Mouse (Mus musculus) ES-Bruce4 (cell line): Measurements from ENCODE around the gene Myo15b. TPM values are rescaled to one million over a fixed set of nuclear protein-coding genes. Genes with fewer than 3 reads are reported as not detected.

Experiments used
- H3K27ac ChIP-seq: 2 replicates; pipeline ENCODE4 v1.5.1; 2012; ENCODE audit warnings: low read length, inconsistent platforms; ENCODE audit not compliant: insufficient read depth
- H3K27me3 ChIP-seq: 2 replicates; pipeline ENCODE4 v1.6.1; 2012; ENCODE audit warnings: mild to moderate bottlenecking, low read length, inconsistent platforms; ENCODE audit not compliant: control insufficient read depth, poor library complexity, insufficient read depth, severe bottlenecking
- H3K36me3 ChIP-seq: 2 replicates; pipeline ENCODE4 v1.6.1; 2012; ENCODE audit warnings: inconsistent platforms, mild to moderate bottlenecking, low read length, moderate library complexity; ENCODE audit not compliant: control insufficient read depth, poor library complexity, insufficient read depth, severe bottlenecking
- H3K4me1 ChIP-seq: one replicate; pipeline ENCODE4 v1.8.1; 2011; ENCODE audit warnings: low read length; ENCODE audit not compliant: control insufficient read depth, insufficient read depth
- H3K4me3 ChIP-seq: 2 replicates; pipeline ENCODE4 v1.5.1; 2011; ENCODE audit warnings: low read depth, mild to moderate bottlenecking, low read length
- H3K9ac ChIP-seq: 2 replicates; pipeline ENCODE4 v1.6.1; 2012; ENCODE audit warnings: low read depth, mild to moderate bottlenecking, inconsistent platforms; ENCODE audit not compliant: poor library complexity, severe bottlenecking
- H3K9me3 ChIP-seq: replicated peaks from 2 replicates; pipeline ENCODE4 v1.6.1; 2012; ENCODE audit warnings: mild to moderate bottlenecking, low read length, inconsistent platforms; ENCODE audit not compliant: control insufficient read depth, poor library complexity, insufficient read depth, severe bottlenecking
- CTCF ChIP-seq: IDR thresholded peaks from one replicate; pipeline ENCODE4 v1.8.1; 2011; ENCODE audit warnings: low read depth, low read length
- EP300 ChIP-seq: IDR thresholded peaks from 2 replicates; pipeline ENCODE4 v1.6.1; 2011; ENCODE audit warnings: low read depth, low read length; ENCODE audit not compliant: insufficient read depth
- POLR2A ChIP-seq: IDR thresholded peaks from one replicate; pipeline ENCODE4 v1.8.1; 2011; ENCODE audit warnings: low read length; ENCODE audit not compliant: insufficient read depth
- polyA plus RNA-seq: library from polyadenylated mRNA; stranded (reverse); fragments of >200 nt; gene quantifications from 2 replicates; pipeline ENCODE4 v1.2.4, GENCODE M21; 2011; ENCODE audit warnings: low read depth; ENCODE audit not compliant: missing spikeins, insufficient read depth, insufficient read length

Myo15b gene
- polyA plus RNA-seq, 1 experiment = 1.6 TPM

GRCm38 (mm10) chr11:115894755-115895520, 36.7 kb downstream of the Myo15b start:
- Histone ChIP-seq H3K9ac (no peak overlapping the region), H3K27ac (no peak overlapping the region), H3K9me3 (no peaks in the 10 kb centered on the region), H3K36me3 (0 out of 2 replicates have a peak, but pooled peaks cover 2% of the 10 kb centered on the region), H3K4me3 (no peak overlapping the region), H3K27me3 (no peaks in the 10 kb centered on the region), H3K4me1 (peaks cover 2% of the 10 kb centered on the region)
- TF ChIP-seq EP300 = no peak
- peak; percentile 71 for TF ChIP-seq CTCF

GRCm38 (mm10) chr11:115898446-115898845, 40.2 kb downstream of the Myo15b start:
- H3K4me1 ChIP-seq = no peaks in the 10 kb centered on the region
- H3K27ac ChIP-seq = no peak overlapping the region
- no peak overlapping the region for H3K4me3 ChIP-seq
- no peak overlapping the region for H3K9ac ChIP-seq
- no peaks in the 10 kb centered on the region for H3K9me3 ChIP-seq
- H3K36me3 ChIP-seq = 0 out of 2 replicates have a peak, but pooled peaks cover 2% of the 10 kb centered on the region
- no peak for TF ChIP-seq EP300
- TF ChIP-seq CTCF = no peak
- H3K27me3 ChIP-seq = no peaks in the 10 kb centered on the region

- no peak overlapping the region for H3K4me3 ChIP-seq
- no peaks in the 10 kb centered on the region for H3K9me3 ChIP-seq
- H3K4me1 ChIP-seq = no peaks in the 10 kb centered on the region
- H3K36me3 ChIP-seq = 0 out of 2 replicates have a peak, but pooled peaks cover 1% of the 10 kb centered on the region
- H3K27ac ChIP-seq = no peak overlapping the region
- TF ChIP-seq CTCF = peak; percentile 83
- TF ChIP-seq EP300 = no peak
- no peaks in the 10 kb centered on the region for H3K27me3 ChIP-seq
- H3K9ac ChIP-seq = no peak overlapping the region
These were observed 40.7 kb downstream of the Myo15b start for GRCm38 (mm10) chr11:115898886-115899285.

- Histone ChIP-seq H3K4me3 (no peak within 1 kb of the TSS), H3K27ac (no peak within 1 kb of the TSS), H3K9me3 (no peaks in the 10 kb centered on the region), H3K27me3 (no peaks in the 10 kb centered on the region), H3K36me3 (no peaks in the 10 kb centered on the region), H3K9ac (no peak within 1 kb of the TSS), H3K4me1 (no peaks in the 10 kb centered on the region)
- TF ChIP-seq EP300 = no peak
- TF ChIP-seq CTCF = no peak
- no peak for TF ChIP-seq POLR2A
These were observed 41.5 kb downstream of the Myo15b start, which contains the start of gene Smim5 for GRCm38 (mm10) chr11:115899486-115900266. Gene Smim5, plus strand, starts transcription at chr11:115899966.

DNA sequence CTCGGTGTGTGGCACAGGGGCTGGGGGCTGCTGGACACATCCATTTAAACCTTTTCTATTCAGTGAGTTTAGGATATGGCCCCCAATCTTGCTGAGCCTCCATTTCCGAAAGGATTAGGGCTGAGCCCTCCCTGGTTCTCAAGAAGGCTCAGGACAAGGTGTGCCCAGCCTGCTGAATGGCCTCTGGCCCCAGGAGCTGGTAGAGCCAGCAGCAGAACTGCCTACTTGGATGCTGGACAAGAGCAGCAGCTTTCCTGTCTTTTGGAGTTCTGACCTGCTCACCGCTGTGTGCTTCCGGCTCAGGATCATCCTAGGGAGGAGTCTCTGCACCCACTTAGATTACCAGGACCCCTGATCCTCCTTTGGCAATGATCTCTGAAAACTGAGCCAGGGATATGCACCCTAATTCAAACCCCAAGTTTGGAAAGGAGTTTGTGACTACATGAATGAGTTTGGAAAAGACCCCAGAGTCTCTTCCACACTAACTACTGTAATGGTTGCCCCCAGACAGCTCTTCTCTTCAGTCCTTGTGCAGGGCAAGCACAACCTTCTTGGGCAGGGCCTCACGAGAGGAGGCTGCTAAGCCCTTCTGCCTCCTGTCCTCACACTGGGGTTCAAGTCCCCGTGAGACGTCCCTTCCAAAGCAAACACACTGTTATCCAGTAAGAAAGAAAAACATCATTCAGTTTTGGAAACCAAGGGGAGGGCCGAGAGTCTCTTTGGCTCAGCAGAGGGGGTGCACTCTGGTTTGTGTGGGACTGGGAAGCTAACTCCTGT, 42.5 kb downstream of the Myo15b start:
- Histone ChIP-seq H3K9ac (no peak overlapping the region), H3K4me1 (no peaks in the 10 kb centered on the region), H3K9me3 (no peaks in the 10 kb centered on the region), H3K4me3 (no peak overlapping the region), H3K36me3 (no peaks in the 10 kb centered on the region), H3K27me3 (no peaks in the 10 kb centered on the region), H3K27ac (no peak overlapping the region)
- no peak for TF ChIP-seq CTCF
- no peak for TF ChIP-seq POLR2A
- TF ChIP-seq EP300 = no peak
